Mouse (Mus musculus): Measurements from ENCODE around the gene Cpa5. TPM values are rescaled to one million over a fixed set of nuclear protein-coding genes. Genes with fewer than 3 reads are reported as not detected.

The Cpa5 gene
- polyA plus RNA-seq, 1 experiment: 89.5 TPM

- no peak for TF ChIP-seq POLR2A (IDR thresholded peaks at IDR 0.05; ENCODE audit: control insufficient read depth, low read depth, low read length)
- no peak for TF ChIP-seq CTCF (IDR thresholded peaks at IDR 0.05; ENCODE audit: control insufficient read depth, insufficient read depth, insufficient replicate concordance, low read depth, low read length)
Observed at GRCm38 (mm10) chr6:30679567-30679966, 68.8 kb downstream of the Cpa5 start.

GRCm38 (mm10) chr6:30680442-30680841, 69.6 kb downstream of the Cpa5 start:
- TF ChIP-seq POLR2A (IDR thresholded peaks at IDR 0.05; ENCODE audit: control insufficient read depth, low read depth, low read length) (no peak), CTCF (IDR thresholded peaks at IDR 0.05; ENCODE audit: control insufficient read depth, insufficient read depth, insufficient replicate concordance, low read depth, low read length) (no peak)

More at GRCm38 (mm10) chr6:30679567-30679966, 68.8 kb downstream of the Cpa5 start:
- no peaks in the 10 kb centered on the region for H3K4me1 ChIP-seq (ENCODE audit: control insufficient read depth, insufficient read depth, low read length)
- no peaks in the 10 kb centered on the region; the same call in 1 of the 2 replicates for H3K36me3 ChIP-seq (ENCODE audit: control insufficient read depth, insufficient read depth, low read length)
- H3K4me3 ChIP-seq (ENCODE audit: control insufficient read depth, low read depth, low read length): no peak overlapping the region
- no peaks in the 10 kb centered on the region for H3K27me3 ChIP-seq (ENCODE audit: control insufficient read depth, insufficient read depth, low read length)
- H3K27ac ChIP-seq (ENCODE audit: control insufficient read depth, insufficient read depth, low read depth, low read length): no peak overlapping the region

More at GRCm38 (mm10) chr6:30680442-30680841, 69.6 kb downstream of the Cpa5 start:
- Histone ChIP-seq H3K27ac (ENCODE audit: control insufficient read depth, insufficient read depth, low read depth, low read length) (no peak overlapping the region), H3K4me3 (ENCODE audit: control insufficient read depth, low read depth, low read length) (no peak overlapping the region), H3K36me3 (ENCODE audit: control insufficient read depth, insufficient read depth, low read length) (no peaks in the 10 kb centered on the region; the same call in 1 of the 2 replicates), H3K27me3 (ENCODE audit: control insufficient read depth, insufficient read depth, low read length) (no peaks in the 10 kb centered on the region), H3K4me1 (ENCODE audit: control insufficient read depth, insufficient read depth, low read length) (no peaks in the 10 kb centered on the region)

Other genes with a start within 250 kb of the Cpa5 start
- 15.2 and 15.7 TPM in 2 replicates for gene Zc3hc1, start 220.0 kb upstream of the Cpa5 start, polyA plus RNA-seq (2012; rRNA removed)
- gene Klhdc10, start 209.1 kb upstream of the Cpa5 start, polyA plus RNA-seq (2012; rRNA removed): 115 TPM in 2 replicates
- 77.8 and 92.3 TPM in 2 replicates for gene Tmem209, start 101.2 kb upstream of the Cpa5 start, polyA plus RNA-seq (2012; rRNA removed)
- 109 and 119 TPM in 2 replicates for gene Ssmem1, start 101.2 kb upstream of the Cpa5 start, polyA plus RNA-seq (2012; rRNA removed)
- gene Cpa2, start 69.4 kb upstream of the Cpa5 start, polyA plus RNA-seq (2012; rRNA removed): 1.1 and 1.4 TPM in 2 replicates
- 0.05 TPM in 1 of 2 replicates, not detected in the other for gene Cpa4, start 42.6 kb upstream of the Cpa5 start, polyA plus RNA-seq (2012; rRNA removed)
- 0.28 and 0.62 TPM in 2 replicates for gene Cpa1, start 28.2 kb downstream of the Cpa5 start, polyA plus RNA-seq (2012; rRNA removed)
- 34.5 and 35.4 TPM in 2 replicates for gene Cep41, start 82.7 kb downstream of the Cpa5 start, polyA plus RNA-seq (2012; rRNA removed)
- 7.8 and 8.0 TPM in 2 replicates for gene Mest, start 112.5 kb downstream of the Cpa5 start, polyA plus RNA-seq (2012; rRNA removed)